Mouse (Mus musculus) small intestine, adult 2 months (tissue): Measurements from ENCODE around the gene Cyp2s1. TPM values are rescaled to one million over a fixed set of nuclear protein-coding genes. Genes with fewer than 3 reads are reported as not detected.

Experiments used
- H3K27ac ChIP-seq: fragments of 200-500 bp; 2 replicates; pipeline ENCODE4 v1.5.1; 2012; ENCODE audit warnings: low read depth, low read length, control low read depth, inconsistent platforms; ENCODE audit not compliant: insufficient read depth
- H3K27me3 ChIP-seq: fragments of 200-500 bp; 2 replicates; pipeline ENCODE4 v1.6.1; 2012; ENCODE audit warnings: mild to moderate bottlenecking, moderate library complexity, low read length, inconsistent platforms; ENCODE audit not compliant: control insufficient read depth, insufficient read depth
- H3K36me3 ChIP-seq: fragments of 200-500 bp; 2 replicates; pipeline ENCODE4 v1.6.1; 2012; ENCODE audit warnings: mild to moderate bottlenecking, low read length, control low read depth, inconsistent platforms; ENCODE audit not compliant: control insufficient read depth, insufficient read depth
- H3K4me1 ChIP-seq: fragments of 200-500 bp; 2 replicates; pipeline ENCODE4 v1.6.1; 2012; ENCODE audit warnings: low read length, inconsistent platforms, mixed read lengths; ENCODE audit not compliant: control insufficient read depth, insufficient read depth, insufficient read length
- H3K4me3 ChIP-seq: fragments of 200-500 bp; 2 replicates; pipeline ENCODE4 v1.5.1; 2012; ENCODE audit warnings: low read depth, mild to moderate bottlenecking, control low read depth, inconsistent platforms, low read length, moderate library complexity
- CTCF ChIP-seq: fragments of 200-500 bp; IDR thresholded peaks from 2 replicates; pipeline ENCODE4 v1.5.1; 2012; ENCODE audit warnings: low read depth, mild to moderate bottlenecking, control low read depth, inconsistent platforms, low read length, moderate library complexity, mixed read lengths; ENCODE audit not compliant: insufficient replicate concordance, insufficient read length; ENCODE audit errors: extremely low read depth
- POLR2A ChIP-seq: fragments of 200-500 bp; IDR thresholded peaks from 2 replicates; pipeline ENCODE4 v1.6.1; 2012; ENCODE audit warnings: low read depth, mild to moderate bottlenecking, control low read depth, inconsistent platforms, low read length, moderate library complexity
- WGBS: fragments of 180-500 bp; shearing (Covaris S2); methylation state at CpG from one replicate; pipeline ENCODE4 v1.1.7; 2018; 5-methylcytosine and 5-hydroxymethylcytosine counted together
- polyA plus RNA-seq: library from polyadenylated mRNA; depleted of rRNA; stranded (reverse); fragments of >200 nt; gene quantifications from 2 replicates; pipeline ENCODE4 v1.2.3, GENCODE M21; 2012

Gene Cyp2s1
- polyA plus RNA-seq, 1 experiment = 74.2 TPM

GRCm38 (mm10) chr7:25805631-25806343 lies 10.9 kb downstream of the Cyp2s1 start:
- 28% methylated on average over 21 of the region's 21 CpGs for WGBS
- TF ChIP-seq POLR2A (no peak), CTCF (peak; percentile 61; the same call in 1 of the 2 replicates)
- H3K27ac ChIP-seq = no peak overlapping the region
- no peaks in the 10 kb centered on the region for H3K27me3 ChIP-seq
- H3K4me1 ChIP-seq = peaks cover 2% of the 10 kb centered on the region; the same call in 1 of the 2 replicates
- H3K4me3 ChIP-seq = no peak overlapping the region
- H3K36me3 ChIP-seq = peaks cover 22% of the 10 kb centered on the region

GRCm38 (mm10) chr7:25804792-25805191 lies 11.9 kb downstream of the Cyp2s1 start:
- TF ChIP-seq CTCF (no peak), POLR2A (no peak)
- Histone ChIP-seq H3K4me3 (no peak overlapping the region), H3K36me3 (peaks cover 22% of the 10 kb centered on the region), H3K4me1 (peaks cover 2% of the 10 kb centered on the region), H3K27me3 (no peaks in the 10 kb centered on the region), H3K27ac (no peak overlapping the region)
- 84% methylated on average over 4 of the region's 4 CpGs for WGBS

DNA sequence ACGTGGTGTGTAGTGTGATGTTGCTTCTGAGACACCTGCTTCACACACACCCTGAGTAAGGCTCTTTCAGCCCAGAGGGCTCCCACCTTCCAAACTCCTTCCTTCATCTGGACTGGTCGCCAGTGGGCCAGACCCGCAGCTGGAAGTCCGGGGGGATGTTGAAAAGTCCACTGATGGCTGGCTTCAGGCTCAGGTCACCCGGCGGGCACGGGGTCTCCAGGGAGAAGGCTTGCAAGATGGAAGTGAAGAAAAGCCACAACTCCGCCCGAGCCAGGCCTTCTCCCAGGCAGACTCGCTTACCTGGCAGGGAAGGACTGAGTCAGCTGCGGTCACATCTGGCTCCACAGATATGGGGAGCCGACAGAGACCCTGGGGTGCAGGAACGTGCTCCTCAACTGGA lies 13.3 kb downstream of the Cyp2s1 start:
- 89% methylated on average over 13 of the region's 13 CpGs for WGBS
- H3K36me3 ChIP-seq = peaks cover 22% of the 10 kb centered on the region
- H3K4me3 ChIP-seq = no peak overlapping the region
- TF ChIP-seq POLR2A = no peak
- no peaks in the 10 kb centered on the region for H3K27me3 ChIP-seq
- H3K4me1 ChIP-seq = peaks cover 7% of the 10 kb centered on the region
- no peak overlapping the region; the same call in 1 of the 2 replicates for H3K27ac ChIP-seq

DNA sequence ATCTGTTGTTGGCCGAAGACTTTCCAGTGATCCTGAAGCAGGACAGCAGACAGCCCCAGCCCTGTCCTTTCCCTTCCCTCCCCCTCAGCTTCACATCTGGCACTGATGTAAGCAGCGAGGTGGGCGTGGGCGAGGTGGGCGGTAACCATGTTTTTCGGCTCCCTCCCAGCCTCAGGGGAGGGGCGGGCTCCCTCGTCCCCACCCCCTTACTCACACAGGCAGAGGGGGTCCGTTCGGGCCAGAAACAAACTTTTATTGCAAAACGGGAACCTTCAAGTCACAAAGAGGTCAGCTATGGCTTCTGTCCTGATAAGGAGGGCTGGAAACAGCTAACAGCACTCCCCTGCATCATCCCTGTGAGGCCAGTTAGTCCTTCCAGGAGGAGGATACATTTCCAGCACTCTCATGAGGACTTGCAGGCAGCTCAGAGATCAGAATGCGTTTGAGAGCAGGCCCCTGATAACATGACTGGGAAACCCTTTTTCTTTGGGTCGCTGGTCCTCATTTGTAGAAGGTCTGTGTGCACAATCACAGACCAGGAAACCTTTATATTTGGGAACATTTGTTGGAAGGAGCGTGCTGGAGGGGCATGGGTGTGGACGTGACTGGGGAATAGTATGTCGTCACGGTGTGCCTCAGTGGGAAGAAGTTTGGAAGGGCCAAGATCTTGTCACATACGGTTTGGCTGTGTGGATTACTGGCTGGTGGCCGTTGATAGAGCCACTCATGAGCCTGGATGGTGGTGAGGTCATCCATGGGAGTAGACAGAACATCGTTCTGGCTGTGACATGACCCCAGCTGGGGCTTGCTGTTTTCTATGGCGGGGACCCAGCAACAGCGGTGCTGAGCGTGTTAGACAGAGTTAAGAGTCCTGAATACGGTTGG lies 14.2 kb downstream of the Cyp2s1 start:
- WGBS = 61% methylated on average over 24 of the region's 24 CpGs
- H3K27me3 ChIP-seq = no peaks in the 10 kb centered on the region
- TF ChIP-seq POLR2A (no peak), CTCF (no peak)
- H3K4me1 ChIP-seq = peaks cover 7% of the 10 kb centered on the region
- H3K27ac ChIP-seq = peak overlapping the region; percentile 61
- no peak overlapping the region for H3K4me3 ChIP-seq
- H3K36me3 ChIP-seq = peaks cover 15% of the 10 kb centered on the region

- TF ChIP-seq CTCF (no peak), POLR2A (no peak)
- Histone ChIP-seq H3K27me3 (no peaks in the 10 kb centered on the region), H3K36me3 (peaks cover 12% of the 10 kb centered on the region), H3K27ac (no peak overlapping the region), H3K4me1 (peaks cover 7% of the 10 kb centered on the region), H3K4me3 (no peak overlapping the region)
- 91% methylated on average over 6 of the region's 6 CpGs for WGBS
Measured at GRCm38 (mm10) chr7:25801031-25801430, 15.7 kb downstream of the Cyp2s1 start.

DNA sequence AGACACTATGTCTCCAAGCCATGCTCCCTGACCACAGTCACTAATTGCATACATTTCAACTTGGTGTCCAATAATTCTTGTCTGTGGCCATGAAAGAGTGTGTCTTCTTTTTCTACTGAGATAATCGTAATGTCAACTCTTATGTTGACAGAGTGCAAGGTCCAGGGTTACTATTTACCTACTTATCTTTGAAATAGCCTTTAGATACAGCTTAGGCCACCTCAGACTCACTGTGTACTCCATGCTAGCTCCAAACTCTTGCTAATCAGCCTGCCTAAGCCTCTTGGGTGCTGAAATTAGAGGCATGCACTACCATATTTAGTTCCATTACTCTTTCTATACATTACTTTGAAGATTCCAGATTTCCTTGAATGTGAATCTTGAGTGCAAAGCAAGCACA lies 17.3 kb downstream of the Cyp2s1 start:
- Histone ChIP-seq H3K4me3 (no peak overlapping the region), H3K27me3 (no peaks in the 10 kb centered on the region), H3K4me1 (peaks cover 5% of the 10 kb centered on the region; the same call in 1 of the 2 replicates), H3K27ac (no peak overlapping the region), H3K36me3 (peaks cover 9% of the 10 kb centered on the region)
- WGBS = 23% methylated on average over 1 of the region's 1 CpGs
- TF ChIP-seq CTCF (no peak), POLR2A (no peak)

GRCm38 (mm10) chr7:25798540-25798939 lies 18.2 kb downstream of the Cyp2s1 start:
- Histone ChIP-seq H3K4me3 (no peak overlapping the region), H3K27me3 (no peaks in the 10 kb centered on the region), H3K27ac (no peak overlapping the region), H3K36me3 (peaks cover 6% of the 10 kb centered on the region), H3K4me1 (peaks cover 5% of the 10 kb centered on the region; the same call in 1 of the 2 replicates)
- 82% methylated on average over 2 of the region's 2 CpGs for WGBS
- TF ChIP-seq POLR2A = no peak
- peak; percentile 39; the same call in 1 of the 2 replicates for TF ChIP-seq CTCF
